Mouse (Mus musculus) spleen, postnatal 36 days (tissue): Measurements from ENCODE around the gene Dnaaf5.

Source experiments
- DNase-seq, 2 experiments: peaks; one replicate each; pipeline ENCODE4 v3.0.0; 2022; ENCODE audit warnings: low spot score in 2 of 2, mixed read lengths in 1 of 2

Gene Dnaaf5

GRCm38 (mm10) chr5:139140589-139140988 is 9.4 kb upstream of the Dnaaf5 start:
- no peak for DNase-seq

GRCm38 (mm10) chr5:139141326-139141725 is 8.7 kb upstream of the Dnaaf5 start:
- no peak for DNase-seq

DNA sequence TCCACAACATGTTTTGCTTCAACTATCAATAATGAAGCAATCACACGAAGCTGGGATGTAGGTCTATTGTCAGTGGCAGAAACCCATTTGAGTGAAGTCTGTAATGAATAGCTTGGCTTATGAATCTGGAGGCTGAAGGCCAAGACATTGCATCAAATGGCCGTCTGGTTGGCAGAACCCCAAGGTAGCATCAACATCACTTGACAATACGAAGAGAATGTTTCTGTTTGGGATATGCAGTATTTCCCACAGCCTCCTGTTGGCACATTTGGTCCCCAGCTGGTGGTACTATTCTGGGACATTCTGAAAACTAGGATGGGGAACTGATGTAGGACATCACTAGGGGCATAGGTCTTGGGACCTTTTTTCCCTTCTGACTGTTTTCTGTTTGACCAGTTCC is 6.1 kb upstream of the Dnaaf5 start:
- DNase-seq: no peak

GRCm38 (mm10) chr5:139145726-139146125 is 4.3 kb upstream of the Dnaaf5 start:
- DNase-seq: no peak

GRCm38 (mm10) chr5:139146476-139147075 is 3.4 kb upstream of the Dnaaf5 start:
- no peak for DNase-seq

GRCm38 (mm10) chr5:139147178-139148078 is 2.6 kb upstream of the Dnaaf5 start:
- no peak for DNase-seq

- DNase-seq: no peak
These were observed 884 bp upstream of the Dnaaf5 start for GRCm38 (mm10) chr5:139149006-139149672.

GRCm38 (mm10) chr5:139150603-139151031 is 594 bp downstream of the Dnaaf5 start:
- DNase-seq: peak; percentile 31 to 43

- peak; percentile 51 to 54 for DNase-seq
These were observed 10.9 kb downstream of the Dnaaf5 start for GRCm38 (mm10) chr5:139160899-139161298.

DNA sequence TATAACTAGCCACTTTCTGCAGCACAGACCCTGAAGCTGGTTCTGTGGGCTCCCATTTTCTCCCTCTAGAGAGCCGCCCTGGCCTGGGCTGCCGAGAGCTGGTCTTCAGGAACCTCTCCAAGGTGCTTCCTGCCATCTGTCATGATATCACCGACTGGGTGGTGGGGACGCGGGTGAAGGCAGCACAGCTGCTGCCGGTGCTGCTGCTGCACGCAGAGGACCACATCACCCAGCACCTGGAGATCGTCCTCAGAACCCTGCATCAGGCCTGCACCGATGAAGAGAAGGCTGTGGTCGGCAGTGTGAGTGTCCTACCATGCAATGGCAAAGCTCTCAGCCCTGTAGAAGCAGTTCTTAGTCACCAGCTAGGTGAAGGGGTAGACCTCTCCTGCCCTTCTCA is 11.6 kb downstream of the Dnaaf5 start:
- peak; percentile 16 to 22 for DNase-seq

DNA sequence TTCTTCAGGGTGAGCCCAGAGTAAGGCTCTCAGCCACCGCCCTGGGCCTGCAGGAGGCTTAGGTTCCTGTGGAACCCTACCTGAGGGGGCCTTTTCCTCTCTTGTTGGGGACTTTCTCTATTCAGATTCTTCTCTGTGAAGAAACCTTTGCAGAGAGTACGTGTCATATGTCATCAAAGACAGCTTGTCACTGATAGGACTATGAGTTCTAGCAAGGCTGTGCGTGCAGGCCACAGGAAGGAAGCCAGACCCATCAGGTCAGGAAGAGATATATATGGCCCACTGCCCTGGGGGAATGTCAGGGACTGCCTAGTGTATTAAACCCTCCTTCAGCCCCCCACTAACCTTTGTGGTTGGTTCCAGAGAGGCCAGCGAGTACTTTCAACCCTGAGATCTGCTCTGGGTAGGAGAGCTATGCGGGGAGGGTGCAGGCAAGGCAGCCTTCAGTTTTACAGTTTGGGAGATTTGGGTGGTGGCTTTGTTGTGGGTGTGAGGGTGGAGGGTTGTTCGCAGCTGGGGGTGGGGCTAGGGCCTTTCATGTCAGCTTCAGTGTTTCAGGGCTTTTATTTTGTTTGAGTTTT is 16.8 kb downstream of the Dnaaf5 start:
- peak; percentile 46 to 47 for DNase-seq

GRCm38 (mm10) chr5:139167548-139167947 is 17.5 kb downstream of the Dnaaf5 start:
- DNase-seq: no peak

GRCm38 (mm10) chr5:139171929-139172328 is 21.9 kb downstream of the Dnaaf5 start:
- DNase-seq: no peak

DNA sequence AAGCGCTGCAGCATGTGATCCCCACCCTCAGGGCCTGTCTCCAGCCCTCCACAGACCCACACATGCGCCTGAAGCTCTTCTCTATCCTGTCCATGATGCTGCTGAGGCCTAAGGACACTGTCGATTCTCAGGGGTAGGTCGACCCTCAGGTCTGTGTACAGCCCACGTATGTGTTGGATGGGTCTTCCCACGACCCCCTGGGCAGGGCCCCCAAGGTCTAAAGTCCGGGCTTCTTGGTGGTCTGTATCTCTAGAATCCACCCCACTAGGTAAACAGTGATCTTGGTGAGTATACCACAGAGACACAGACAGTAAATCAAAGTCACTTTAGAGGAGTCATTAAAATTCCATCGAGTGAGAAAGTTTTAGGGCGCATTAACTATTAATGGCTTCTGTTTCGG is 24.1 kb downstream of the Dnaaf5 start:
- no peak for DNase-seq

GRCm38 (mm10) chr5:139174556-139175547 is 24.8 kb downstream of the Dnaaf5 start:
- no peak for DNase-seq

GRCm38 (mm10) chr5:139178895-139179631 is 29.0 kb downstream of the Dnaaf5 start:
- DNase-seq: peak; percentile 63 to 74

- no peak for DNase-seq
These were observed 33.1 kb downstream of the Dnaaf5 start for GRCm38 (mm10) chr5:139183131-139183530.

DNA sequence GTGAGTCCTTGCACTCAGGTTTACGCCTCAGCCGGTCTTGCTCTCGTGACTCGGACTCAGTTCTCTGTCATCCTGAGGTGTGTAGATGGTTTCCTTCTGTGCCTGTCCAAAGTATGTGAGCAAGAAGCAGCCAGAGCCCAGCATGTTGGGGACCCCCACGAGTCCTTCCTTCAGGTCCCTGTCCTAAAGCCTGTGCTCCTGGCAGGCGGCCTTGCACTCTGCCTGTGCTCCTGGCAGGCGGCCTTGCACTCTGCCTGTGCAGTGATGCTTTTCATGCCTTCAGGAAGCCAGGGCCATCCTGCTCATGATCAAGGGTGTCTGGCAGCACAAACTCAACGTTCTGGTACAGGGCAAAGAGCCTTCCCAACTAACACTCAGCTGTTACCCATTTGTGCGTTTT is 33.6 kb downstream of the Dnaaf5 start:
- DNase-seq: no peak

DNA sequence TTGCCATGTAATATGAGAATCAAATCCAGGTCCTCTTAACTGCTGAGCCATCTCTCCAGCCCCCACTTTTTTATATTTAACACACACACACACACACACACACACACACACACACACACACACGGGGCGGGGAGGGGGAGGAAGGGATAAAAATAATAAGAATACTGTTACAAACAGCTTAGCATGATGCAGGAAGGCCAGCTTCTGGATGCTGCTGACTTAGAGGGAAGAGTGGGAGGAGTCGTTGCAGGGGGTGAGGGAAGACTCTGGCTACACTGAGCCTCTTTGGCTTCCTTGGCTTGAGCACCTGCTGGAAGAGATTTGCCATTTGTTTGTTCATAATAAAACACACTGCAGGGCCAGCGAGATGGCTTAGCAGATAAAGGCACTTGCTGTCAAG is 34.9 kb downstream of the Dnaaf5 start:
- no peak for DNase-seq

GRCm38 (mm10) chr5:139189726-139190125 is 39.7 kb downstream of the Dnaaf5 start:
- no peak for DNase-seq
